Mouse (Mus musculus) thymus, adult 2 months (tissue): ENCODE measurements around the gene Tspyl3.

Source experiments
- CTCF ChIP-seq: fragments of 200-500 bp; IDR thresholded peaks from 2 replicates; pipeline ENCODE4 v1.5.1; 2012; ENCODE audit warnings: mild to moderate bottlenecking, control low read depth, low read length, moderate library complexity, borderline replicate concordance; ENCODE audit not compliant: control insufficient read depth, poor library complexity, insufficient read depth; ENCODE audit errors: extremely low read depth
- POLR2A ChIP-seq: fragments of 200-500 bp; IDR thresholded peaks from 2 replicates; pipeline ENCODE4 v1.6.1; 2012; ENCODE audit warnings: mild to moderate bottlenecking, low read length, control low read depth, moderate library complexity; ENCODE audit not compliant: control insufficient read depth, poor library complexity, insufficient read depth; ENCODE audit errors: extremely low read depth

- no peak for TF ChIP-seq POLR2A
- TF ChIP-seq CTCF, result no peak
Measured at GRCm38 (mm10) chr2:153238406-153238805, 13.2 kb upstream of the Tspyl3 start.
